Mouse (Mus musculus): ENCODE measurements at regions not wholly inside any gene's neighbourhood (a gene's known extent, or its start where the extent isn't known, plus 50 kb on each side); places are given as distances from the start of the nearest gene placed in this dataset.

- no peaks in the 10 kb centered on the region for H3K27me3 ChIP-seq (ENCODE audit: control insufficient read depth, insufficient read depth, low read length)
- H3K4me1 ChIP-seq (replicated peaks; ENCODE audit: control insufficient read depth in 2 of 2, insufficient read depth in 2 of 2, low read length in 1 of 2) = peaks cover 0 to 9% of the 10 kb centered on the region in 2 experiments; a peak in 3 of 4 replicates
- H3K9ac ChIP-seq (replicated peaks) = no peak overlapping the region
- H3K4me2 ChIP-seq (ENCODE audit: low read depth) = no peak overlapping the region
- no peak overlapping the region for H3K27ac ChIP-seq
- no peak for ATAC-seq (ENCODE audit: insufficient read depth)
- no peak for DNase-seq (ENCODE audit: low read depth in 3 of 3, low spot score in 3 of 3)
- no peaks in the 10 kb centered on the region for H3K9me3 ChIP-seq (ENCODE audit: control insufficient read depth, low read length)
- no peak for TF ChIP-seq CTCF (IDR thresholded peaks at IDR 0.05; ENCODE audit: low read depth)
- no peak for TF ChIP-seq EP300 (IDR thresholded peaks at IDR 0.05; ENCODE audit: low read depth)
- WGBS (ENCODE audit: insufficient replicate concordance) = 39% methylated on average over 3 of the region's 3 CpGs
- no peaks in the 10 kb centered on the region for H3K36me3 ChIP-seq (replicated peaks; ENCODE audit: control insufficient read depth, insufficient read depth, low read depth)
- no peak overlapping the region for H3K4me3 ChIP-seq (ENCODE audit: insufficient read depth in 1 of 2, low read depth in 2 of 2, low read length in 2 of 2)
Measured at GRCm38 (mm10) chr17:84010492-84011060, 162.8 kb upstream of the Haao start.

- 63% methylated on average over 7 of the region's 7 CpGs for WGBS (ENCODE audit: insufficient replicate concordance)
- no peak for TF ChIP-seq EP300 (IDR thresholded peaks at IDR 0.05; ENCODE audit: low read depth)
- TF ChIP-seq CTCF (IDR thresholded peaks at IDR 0.05; ENCODE audit: low read depth) = no peak
- H3K9me3 ChIP-seq (ENCODE audit: control insufficient read depth, low read length) = no peaks in the 10 kb centered on the region
Measured at GRCm38 (mm10) chr17:84009966-84010365, 162.2 kb upstream of the Haao start.

DNA sequence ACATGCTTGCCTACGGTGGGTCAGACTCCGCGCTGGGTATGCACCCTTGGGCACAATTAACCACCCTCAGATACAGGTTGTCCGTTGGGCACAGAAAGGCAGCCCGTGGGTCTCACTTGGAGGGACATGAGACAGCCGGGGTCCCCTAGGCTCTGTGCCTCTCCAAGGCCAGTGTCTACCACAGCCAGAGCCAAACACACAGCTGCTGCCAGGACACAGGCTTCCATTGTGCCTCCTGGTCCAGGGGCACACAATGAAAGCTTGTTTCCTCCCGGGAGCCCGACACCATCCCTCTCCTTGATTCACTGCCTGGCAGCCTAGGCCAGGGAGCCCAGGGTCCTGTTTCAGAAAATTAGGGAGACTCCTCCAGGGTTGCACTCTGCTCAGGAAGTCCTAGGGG, 161.4 kb upstream of the Haao start:
- Histone ChIP-seq H3K4me3 (ENCODE audit: insufficient read depth in 1 of 2, low read depth in 2 of 2, low read length in 2 of 2) (no peak overlapping the region), H3K4me2 (ENCODE audit: low read depth) (no peak overlapping the region), H3K4me1 (replicated peaks; ENCODE audit: control insufficient read depth in 2 of 2, insufficient read depth in 2 of 2, low read length in 1 of 2) (peaks cover 0 to 9% of the 10 kb centered on the region in 2 experiments; a peak in 3 of 4 replicates), H3K9ac (replicated peaks) (no peak overlapping the region), H3K27ac (no peak overlapping the region), H3K27me3 (ENCODE audit: control insufficient read depth, insufficient read depth, low read length) (no peaks in the 10 kb centered on the region), H3K36me3 (replicated peaks; ENCODE audit: control insufficient read depth, insufficient read depth, low read depth) (no peaks in the 10 kb centered on the region), H3K9me3 (ENCODE audit: control insufficient read depth, low read length) (no peaks in the 10 kb centered on the region)
- no peak for TF ChIP-seq EP300 (IDR thresholded peaks at IDR 0.05; ENCODE audit: low read depth)
- TF ChIP-seq CTCF (IDR thresholded peaks at IDR 0.05; ENCODE audit: low read depth) = no peak
- no peak for DNase-seq (ENCODE audit: low read depth in 3 of 3, low spot score in 3 of 3)
- WGBS (ENCODE audit: insufficient replicate concordance) = 80% methylated on average over 8 of the region's 8 CpGs
- ATAC-seq (ENCODE audit: insufficient read depth) = no peak

More at GRCm38 (mm10) chr17:84009966-84010365, 162.2 kb upstream of the Haao start:
- Histone ChIP-seq H3K9ac (replicated peaks) (no peak overlapping the region), H3K4me2 (ENCODE audit: low read depth) (no peak overlapping the region), H3K27me3 (ENCODE audit: control insufficient read depth, insufficient read depth, low read length) (no peaks in the 10 kb centered on the region), H3K4me3 (ENCODE audit: insufficient read depth in 1 of 2, low read depth in 2 of 2, low read length in 2 of 2) (no peak overlapping the region), H3K36me3 (replicated peaks; ENCODE audit: control insufficient read depth, insufficient read depth, low read depth) (no peaks in the 10 kb centered on the region), H3K4me1 (replicated peaks; ENCODE audit: control insufficient read depth in 2 of 2, insufficient read depth in 2 of 2, low read length in 1 of 2) (peaks cover 0 to 9% of the 10 kb centered on the region in 2 experiments; a peak in 3 of 4 replicates), H3K27ac (no peak overlapping the region)
- DNase-seq (ENCODE audit: low read depth in 3 of 3, low spot score in 3 of 3) (no peak), ATAC-seq (ENCODE audit: insufficient read depth) (no peak)

- H3K27me3 ChIP-seq (ENCODE audit: control insufficient read depth, insufficient read depth, low read length) = no peaks in the 10 kb centered on the region
- H3K9me3 ChIP-seq (ENCODE audit: control insufficient read depth, low read length) = no peaks in the 10 kb centered on the region
- no peaks in the 10 kb centered on the region for H3K36me3 ChIP-seq (replicated peaks; ENCODE audit: control insufficient read depth, insufficient read depth, low read depth)
- TF ChIP-seq EP300 (IDR thresholded peaks at IDR 0.05; ENCODE audit: low read depth) (no peak), CTCF (IDR thresholded peaks at IDR 0.05; ENCODE audit: low read depth) (no peak)
- no peak overlapping the region for H3K4me3 ChIP-seq (ENCODE audit: insufficient read depth in 1 of 2, low read depth in 2 of 2, low read length in 2 of 2)
- no peak overlapping the region for H3K9ac ChIP-seq (replicated peaks)
- DNase-seq (ENCODE audit: low read depth in 3 of 3, low spot score in 3 of 3) = no peak
- H3K27ac ChIP-seq = no peak overlapping the region
- WGBS (ENCODE audit: insufficient replicate concordance) = 70% methylated on average over 7 of the region's 7 CpGs
- H3K4me2 ChIP-seq (ENCODE audit: low read depth) = no peak overlapping the region
- ATAC-seq (ENCODE audit: insufficient read depth) = no peak
- peaks cover 0 to 9% of the 10 kb centered on the region in 2 experiments; a peak in 3 of 4 replicates for H3K4me1 ChIP-seq (replicated peaks; ENCODE audit: control insufficient read depth in 2 of 2, insufficient read depth in 2 of 2, low read length in 1 of 2)
Measured at GRCm38 (mm10) chr17:84008682-84009052, 160.9 kb upstream of the Haao start.

GRCm38 (mm10) chr17:84008035-84008681, 160.4 kb upstream of the Haao start:
- no peak overlapping the region for H3K4me3 ChIP-seq (ENCODE audit: insufficient read depth in 1 of 2, low read depth in 2 of 2, low read length in 2 of 2)
- H3K9ac ChIP-seq (replicated peaks) = no peak overlapping the region
- H3K27ac ChIP-seq = no peak overlapping the region
- no peaks in the 10 kb centered on the region for H3K9me3 ChIP-seq (ENCODE audit: control insufficient read depth, low read length)
- DNase-seq (ENCODE audit: low read depth in 3 of 3, low spot score in 3 of 3) (no peak), ATAC-seq (ENCODE audit: insufficient read depth) (no peak)
- peaks cover 0 to 9% of the 10 kb centered on the region in 2 experiments; a peak in 3 of 4 replicates for H3K4me1 ChIP-seq (replicated peaks; ENCODE audit: control insufficient read depth in 2 of 2, insufficient read depth in 2 of 2, low read length in 1 of 2)
- WGBS (ENCODE audit: insufficient replicate concordance) = 52% methylated on average over 12 of the region's 12 CpGs
- no peak overlapping the region for H3K4me2 ChIP-seq (ENCODE audit: low read depth)
- H3K36me3 ChIP-seq (replicated peaks; ENCODE audit: control insufficient read depth, insufficient read depth, low read depth) = no peaks in the 10 kb centered on the region
- TF ChIP-seq EP300 (IDR thresholded peaks at IDR 0.05; ENCODE audit: low read depth) (no peak), CTCF (IDR thresholded peaks at IDR 0.05; ENCODE audit: low read depth) (peak; percentile 20; the same call in 1 of the 2 replicates)
- no peaks in the 10 kb centered on the region for H3K27me3 ChIP-seq (ENCODE audit: control insufficient read depth, insufficient read depth, low read length)

Data from liver, embryonic 14.5 days (tissue).